Mouse (Mus musculus): ENCODE measurements around the gene Tlcd1. TPM values are rescaled to one million over a fixed set of nuclear protein-coding genes. Genes with fewer than 3 reads are reported as not detected.
A peak's percentile ranks its signal among the peaks of the same experiment; 100 is the strongest.
"Not testable (repeated sequence)": the region's sequence is repeated elsewhere in the genome, so short reads cannot be mapped to it uniquely, and the experiment has no call there.

Gene Tlcd1
- polyA plus RNA-seq, 1 experiment: 35.9 TPM

- TF ChIP-seq GATA1 (IDR thresholded peaks at IDR 0.05; ENCODE audit: borderline replicate concordance, low read length) (no peak), FLI1 (IDR thresholded peaks at IDR 0.05; ENCODE audit: low read length) (no peak)
These were observed 5.9 kb downstream of the Tlcd1 start for GRCm38 (mm10) chr11:78182450-78182849.

DNA sequence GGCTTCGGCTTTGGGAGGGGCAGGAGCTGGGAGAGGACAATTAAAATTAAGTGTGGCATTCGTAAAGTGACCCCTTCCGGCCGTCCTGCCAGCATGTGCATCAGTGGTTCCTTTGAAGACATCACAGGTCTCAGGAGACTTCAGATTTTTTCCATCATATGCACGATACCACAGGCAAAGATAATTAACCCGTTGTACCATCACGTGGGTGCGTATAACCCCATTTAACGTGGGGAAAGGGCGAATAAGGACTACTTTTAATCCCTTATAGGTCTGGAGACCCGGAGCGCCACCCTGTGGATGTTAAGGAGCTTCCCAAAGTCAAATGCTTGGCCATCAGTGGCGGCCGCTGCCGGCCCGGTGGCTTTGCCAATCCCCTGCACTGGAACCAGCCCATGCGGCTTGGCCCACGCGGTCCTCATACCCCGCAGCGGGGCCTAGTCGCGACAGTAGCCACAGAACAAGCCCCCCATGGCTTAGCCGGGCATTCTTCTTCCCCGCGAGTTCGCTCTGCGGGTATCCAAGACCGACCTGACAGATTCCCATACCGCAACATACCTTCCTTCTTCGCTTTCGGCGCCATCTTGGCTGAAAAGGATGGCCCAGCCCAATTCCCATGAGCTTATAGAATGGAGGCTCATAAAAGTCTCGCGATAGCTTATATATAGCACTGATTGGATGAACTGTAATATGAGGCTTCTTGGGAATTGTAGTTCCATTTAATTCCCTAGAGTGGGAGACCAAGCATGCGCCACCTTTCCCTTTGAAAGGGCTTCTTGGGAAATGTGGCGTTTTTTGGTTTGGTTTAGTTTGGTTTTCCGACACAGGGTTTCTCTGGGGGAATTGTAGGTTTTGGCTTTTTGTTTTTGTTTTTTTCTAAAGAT, 6.7 kb downstream of the Tlcd1 start, which contains the start of gene Rpl23a:
Gene Rpl23a, minus strand, starts transcription at position 624 of the 884 bp plus-strand sequence.
- H3K4me3 ChIP-seq (replicated peaks): peak within 1 kb of the TSS; percentile 96
- peaks cover 33% of the 10 kb centered on the region for H3K36me3 ChIP-seq (replicated peaks; ENCODE audit: low read length)
- TF ChIP-seq FLI1 (IDR thresholded peaks at IDR 0.05; ENCODE audit: low read length) (no peak), GATA1 (IDR thresholded peaks at IDR 0.05; ENCODE audit: borderline replicate concordance, low read length) (no peak)
- H3K9me3 ChIP-seq: no peaks in the 10 kb centered on the region
- peaks cover 51% of the 10 kb centered on the region for H3K4me1 ChIP-seq
- peaks cover 17% of the 10 kb centered on the region for H3K27me3 ChIP-seq (replicated peaks)

More at GRCm38 (mm10) chr11:78182450-78182849, 5.9 kb downstream of the Tlcd1 start:
- H3K4me3 ChIP-seq (replicated peaks): peak overlapping the region; percentile 96
- H3K27me3 ChIP-seq (replicated peaks): peaks cover 11% of the 10 kb centered on the region
- H3K4me1 ChIP-seq: peaks cover 56% of the 10 kb centered on the region
- H3K36me3 ChIP-seq (replicated peaks; ENCODE audit: low read length): peaks cover 33% of the 10 kb centered on the region
- H3K9me3 ChIP-seq: no peaks in the 10 kb centered on the region

DNA sequence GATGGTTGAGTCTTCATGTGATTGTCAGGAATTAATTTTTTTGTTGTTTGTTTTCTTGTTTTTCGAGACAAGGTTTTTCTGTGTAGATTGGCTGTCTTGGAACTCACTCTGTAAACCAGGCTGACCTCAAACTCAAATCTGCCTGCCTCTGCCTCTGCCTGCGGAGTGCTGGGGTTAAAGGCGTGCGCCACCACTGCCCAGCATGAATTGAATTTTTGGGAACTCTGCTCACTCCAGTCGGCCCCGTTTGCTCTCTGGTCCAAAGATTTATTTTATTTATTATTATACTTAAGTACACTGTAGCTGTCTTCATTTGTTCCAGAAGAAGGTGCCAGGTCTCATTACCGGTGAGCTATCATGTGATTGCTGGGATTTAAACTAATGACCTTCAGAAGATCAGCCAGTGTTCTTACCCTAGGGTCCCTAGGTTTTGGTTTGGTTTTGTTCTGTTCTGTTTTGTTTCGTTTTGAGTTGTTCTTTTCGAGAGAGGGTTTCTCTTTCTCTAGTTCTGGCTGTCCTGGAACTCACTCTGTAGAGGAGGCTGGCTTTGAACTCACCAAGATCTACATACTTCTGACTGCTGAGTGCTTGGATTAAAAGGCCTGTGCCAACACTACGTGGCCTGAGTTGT, 7.5 kb downstream of the Tlcd1 start:
- peaks cover 53% of the 10 kb centered on the region for H3K4me1 ChIP-seq
- H3K9me3 ChIP-seq: no peaks in the 10 kb centered on the region
- no peak for TF ChIP-seq GATA1 (IDR thresholded peaks at IDR 0.05; ENCODE audit: borderline replicate concordance, low read length)
- no peak for TF ChIP-seq FLI1 (IDR thresholded peaks at IDR 0.05; ENCODE audit: low read length)
- peaks cover 25% of the 10 kb centered on the region for H3K27me3 ChIP-seq (replicated peaks)
- peaks cover 32% of the 10 kb centered on the region for H3K36me3 ChIP-seq (replicated peaks; ENCODE audit: low read length)
- H3K4me3 ChIP-seq (replicated peaks): peak overlapping the region; percentile 96

GRCm38 (mm10) chr11:78184702-78185101, 8.2 kb downstream of the Tlcd1 start:
- Histone ChIP-seq H3K27me3 (replicated peaks) (peaks cover 32% of the 10 kb centered on the region), H3K36me3 (replicated peaks; ENCODE audit: low read length) (peaks cover 25% of the 10 kb centered on the region), H3K4me1 (peaks cover 53% of the 10 kb centered on the region)
- H3K9me3 ChIP-seq; H3K4me3 ChIP-seq (replicated peaks): not testable (repeated sequence)

DNA sequence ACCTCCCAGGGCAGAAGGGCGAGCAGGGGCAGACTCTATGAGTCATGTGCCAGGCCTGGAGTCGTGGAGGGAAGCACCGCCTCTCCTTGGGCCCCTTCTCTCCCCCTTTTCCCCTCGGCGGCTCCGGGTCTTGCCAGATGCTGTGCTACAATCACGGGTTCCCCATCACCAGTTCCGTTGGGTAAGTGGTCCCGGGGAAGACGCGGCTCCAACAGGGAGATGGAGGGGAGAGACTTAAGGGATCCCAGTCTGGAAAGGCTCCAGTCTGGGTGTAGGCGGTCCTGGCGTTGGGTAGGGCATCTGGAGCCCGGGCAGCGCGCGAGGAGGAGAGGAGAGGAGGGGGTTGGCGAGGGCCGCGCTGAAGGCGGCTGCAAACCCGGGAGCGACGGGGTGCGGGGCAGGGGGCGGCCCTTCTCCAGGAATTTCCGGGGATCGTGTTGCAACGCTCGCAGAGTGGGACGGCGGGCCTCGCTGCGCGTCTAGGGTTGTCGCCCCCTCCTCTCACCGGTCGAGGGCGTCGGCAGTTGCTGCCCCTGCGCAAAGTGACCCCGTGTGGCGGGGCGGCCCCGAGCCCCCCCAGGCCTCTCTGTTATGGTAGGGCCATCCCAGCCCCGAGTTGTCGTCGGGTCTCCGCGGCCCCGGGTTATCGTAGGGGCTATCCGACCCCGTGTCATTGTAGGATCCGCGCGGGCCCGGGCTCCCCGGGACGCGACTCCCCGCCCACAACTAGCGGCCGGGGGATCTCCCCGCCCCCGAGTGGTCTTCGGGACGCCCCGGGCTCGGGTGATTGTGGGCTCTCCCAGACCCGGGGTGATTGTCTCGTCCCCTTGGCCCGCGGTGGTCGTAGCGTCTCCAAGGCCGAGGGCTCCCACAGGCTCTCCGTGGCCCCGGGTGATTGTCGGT, 12.1 kb downstream of the Tlcd1 start, which contains the start of gene Rab34:
Gene Rab34, plus strand, starts transcription at position 100 of the 903 bp plus-strand sequence.
- Histone ChIP-seq H3K27me3 (replicated peaks) (peaks cover 64% of the 10 kb centered on the region), H3K9me3 (peaks cover 9% of the 10 kb centered on the region), H3K4me3 (replicated peaks) (peak within 1 kb of the TSS; percentile 92), H3K36me3 (replicated peaks; ENCODE audit: low read length) (no peaks in the 10 kb centered on the region), H3K4me1 (peaks cover 29% of the 10 kb centered on the region)
- TF ChIP-seq FLI1 (IDR thresholded peaks at IDR 0.05; ENCODE audit: low read length) (no peak), GATA1 (IDR thresholded peaks at IDR 0.05; ENCODE audit: borderline replicate concordance, low read length) (no peak)

- Histone ChIP-seq H3K27me3 (replicated peaks) (peaks cover 68% of the 10 kb centered on the region), H3K4me1 (peaks cover 28% of the 10 kb centered on the region), H3K9me3 (peaks cover 9% of the 10 kb centered on the region), H3K36me3 (replicated peaks; ENCODE audit: low read length) (no peaks in the 10 kb centered on the region), H3K4me3 (replicated peaks) (peak overlapping the region; percentile 92)
- TF ChIP-seq GATA1 (IDR thresholded peaks at IDR 0.05; ENCODE audit: borderline replicate concordance, low read length) (no peak), FLI1 (IDR thresholded peaks at IDR 0.05; ENCODE audit: low read length) (no peak)
These were observed 12.9 kb downstream of the Tlcd1 start for GRCm38 (mm10) chr11:78189234-78190040.

- Histone ChIP-seq H3K4me3 (replicated peaks) (no peak overlapping the region), H3K27me3 (replicated peaks) (peaks cover 68% of the 10 kb centered on the region), H3K9me3 (peaks cover 9% of the 10 kb centered on the region), H3K4me1 (peaks cover 34% of the 10 kb centered on the region), H3K36me3 (replicated peaks; ENCODE audit: low read length) (no peaks in the 10 kb centered on the region)
- TF ChIP-seq FLI1 (IDR thresholded peaks at IDR 0.05; ENCODE audit: low read length): no peak
- TF ChIP-seq GATA1 (IDR thresholded peaks at IDR 0.05; ENCODE audit: borderline replicate concordance, low read length): no peak
These were observed 13.5 kb downstream of the Tlcd1 start for GRCm38 (mm10) chr11:78190041-78190440.

- Histone ChIP-seq H3K27me3 (replicated peaks) (peaks cover 52% of the 10 kb centered on the region), H3K9me3 (peaks cover 9% of the 10 kb centered on the region), H3K4me3 (replicated peaks) (peak within 1 kb of the TSS; percentile 91), H3K4me1 (peaks cover 52% of the 10 kb centered on the region), H3K36me3 (replicated peaks; ENCODE audit: low read length) (no peaks in the 10 kb centered on the region)
- TF ChIP-seq FLI1 (IDR thresholded peaks at IDR 0.05; ENCODE audit: low read length) (no peak), GATA1 (IDR thresholded peaks at IDR 0.05; ENCODE audit: borderline replicate concordance, low read length) (no peak)
These were observed 16.6 kb downstream of the Tlcd1 start, which contains the start of gene Proca1 for GRCm38 (mm10) chr11:78193113-78193512. Gene Proca1, plus strand, starts transcription at chr11:78193392.
